Mouse (Mus musculus): ENCODE results near the gene Lbx1. TPM values are rescaled to one million over a fixed set of nuclear protein-coding genes. Genes with fewer than 3 reads are reported as not detected.

Lbx1 gene
- polyA plus RNA-seq, 1 experiment: not detected

GRCm38 (mm10) chr19:45207662-45208437 lies 27.8 kb downstream of the Lbx1 start:
- Histone ChIP-seq H3K36me3 (ENCODE audit: control insufficient read depth, insufficient read depth, low read length) (no peaks in the 10 kb centered on the region), H3K27ac (ENCODE audit: insufficient read depth, low read length) (no peak overlapping the region), H3K4me1 (ENCODE audit: control insufficient read depth, insufficient read depth, insufficient read length) (no peaks in the 10 kb centered on the region), H3K27me3 (ENCODE audit: control insufficient read depth, insufficient read depth, low read length) (0 out of 2 replicates have a peak, but pooled peaks cover 2% of the 10 kb centered on the region), H3K4me3 (ENCODE audit: extremely low read depth, insufficient read depth, insufficient read length) (no peak overlapping the region)
- no peak for DNase-seq (ENCODE audit: low read depth in 1 of 2, low spot score in 2 of 2)
- TF ChIP-seq POLR2A (IDR thresholded peaks at IDR 0.05; ENCODE audit: low read depth, low read length) (no peak), CTCF (IDR thresholded peaks at IDR 0.05; ENCODE audit: extremely low read depth, insufficient read depth, insufficient read length, insufficient replicate concordance) (no peak)
- WGBS: 5% methylated on average over 19 of the region's 19 CpGs

- H3K4me3 ChIP-seq (ENCODE audit: extremely low read depth, insufficient read depth, insufficient read length): no peak overlapping the region
- no peaks in the 10 kb centered on the region for H3K36me3 ChIP-seq (ENCODE audit: control insufficient read depth, insufficient read depth, low read length)
- 0 out of 2 replicates have a peak, but pooled peaks cover 2% of the 10 kb centered on the region for H3K27me3 ChIP-seq (ENCODE audit: control insufficient read depth, insufficient read depth, low read length)
- DNase-seq (ENCODE audit: low read depth in 1 of 2, low spot score in 2 of 2): no peak
- WGBS: 59% methylated on average over 15 of the region's 15 CpGs
- no peak overlapping the region for H3K27ac ChIP-seq (ENCODE audit: insufficient read depth, low read length)
- TF ChIP-seq POLR2A (IDR thresholded peaks at IDR 0.05; ENCODE audit: low read depth, low read length) (no peak), CTCF (IDR thresholded peaks at IDR 0.05; ENCODE audit: extremely low read depth, insufficient read depth, insufficient read length, insufficient replicate concordance) (no peak)
- no peaks in the 10 kb centered on the region for H3K4me1 ChIP-seq (ENCODE audit: control insufficient read depth, insufficient read depth, insufficient read length)
Observed at GRCm38 (mm10) chr19:45207153-45207552, 28.5 kb downstream of the Lbx1 start.

DNA sequence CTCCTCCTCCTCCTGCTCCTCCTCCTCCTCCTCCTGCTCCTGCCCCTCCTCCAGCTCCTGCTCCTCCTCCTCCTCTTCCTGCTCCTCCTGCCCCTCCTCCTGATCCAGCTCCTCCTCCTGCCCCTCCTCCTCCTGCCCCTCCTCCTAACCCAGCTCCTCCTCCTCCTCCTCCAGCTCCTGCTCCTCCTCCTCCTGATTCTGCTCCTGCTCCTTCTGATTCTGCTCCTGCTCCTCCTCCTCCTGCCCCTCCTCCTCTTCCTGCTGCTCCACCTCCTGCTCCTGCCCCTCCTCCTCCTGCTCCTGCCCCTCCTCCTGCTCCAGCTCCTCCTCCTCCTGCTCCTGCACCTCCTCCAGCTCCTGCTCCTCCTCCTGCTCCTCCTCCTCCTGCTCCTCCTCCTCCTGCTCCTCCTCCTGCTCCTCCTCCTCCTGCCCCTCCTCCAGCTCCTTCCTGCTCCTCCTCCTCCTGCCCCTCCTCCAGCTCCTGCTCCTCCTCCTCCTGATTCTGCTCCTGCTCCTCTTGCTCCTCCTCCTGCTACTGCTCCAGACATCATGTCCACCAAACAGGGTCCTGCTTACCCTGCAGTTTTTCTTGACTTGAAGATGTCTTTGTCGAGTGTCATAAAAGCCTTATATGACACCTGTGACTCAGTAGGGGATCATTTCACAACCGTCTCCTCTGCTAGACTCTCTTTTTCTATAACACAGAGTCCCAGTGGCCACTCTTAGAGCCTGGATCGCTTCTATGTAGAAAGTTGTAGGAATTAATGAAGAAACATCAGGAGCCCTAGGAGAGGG lies 30.1 kb downstream of the Lbx1 start:
- Histone ChIP-seq H3K4me1 (ENCODE audit: control insufficient read depth, insufficient read depth, insufficient read length) (no peaks in the 10 kb centered on the region), H3K4me3 (ENCODE audit: extremely low read depth, insufficient read depth, insufficient read length) (no peak overlapping the region), H3K27me3 (ENCODE audit: control insufficient read depth, insufficient read depth, low read length) (0 out of 2 replicates have a peak, but pooled peaks cover 2% of the 10 kb centered on the region), H3K27ac (ENCODE audit: insufficient read depth, low read length) (no peak overlapping the region), H3K36me3 (ENCODE audit: control insufficient read depth, insufficient read depth, low read length) (no peaks in the 10 kb centered on the region)
- TF ChIP-seq POLR2A (IDR thresholded peaks at IDR 0.05; ENCODE audit: low read depth, low read length) (no peak), CTCF (IDR thresholded peaks at IDR 0.05; ENCODE audit: extremely low read depth, insufficient read depth, insufficient read length, insufficient replicate concordance) (no peak)
- 79% methylated on average over 3 of the region's 3 CpGs for WGBS
- no peak for DNase-seq (ENCODE audit: low read depth in 1 of 2, low spot score in 2 of 2)

GRCm38 (mm10) chr19:45196967-45197366 lies 38.6 kb downstream of the Lbx1 start:
- Histone ChIP-seq H3K4me3 (ENCODE audit: extremely low read depth, insufficient read depth, insufficient read length) (no peak overlapping the region), H3K27me3 (ENCODE audit: control insufficient read depth, insufficient read depth, low read length) (no peaks in the 10 kb centered on the region), H3K27ac (ENCODE audit: insufficient read depth, low read length) (no peak overlapping the region), H3K4me1 (ENCODE audit: control insufficient read depth, insufficient read depth, insufficient read length) (no peaks in the 10 kb centered on the region), H3K36me3 (ENCODE audit: control insufficient read depth, insufficient read depth, low read length) (no peaks in the 10 kb centered on the region)
- no peak for DNase-seq (ENCODE audit: low read depth in 1 of 2, low spot score in 2 of 2)
- no peak for TF ChIP-seq POLR2A (IDR thresholded peaks at IDR 0.05; ENCODE audit: low read depth, low read length)
- TF ChIP-seq CTCF (IDR thresholded peaks at IDR 0.05; ENCODE audit: extremely low read depth, insufficient read depth, insufficient read length, insufficient replicate concordance): no peak
- 87% methylated on average over 8 of the region's 8 CpGs for WGBS

GRCm38 (mm10) chr19:45194651-45195050 lies 41.0 kb downstream of the Lbx1 start:
- no peak overlapping the region for H3K27ac ChIP-seq (ENCODE audit: insufficient read depth, low read length)
- H3K36me3 ChIP-seq (ENCODE audit: control insufficient read depth, insufficient read depth, low read length): no peaks in the 10 kb centered on the region
- H3K27me3 ChIP-seq (ENCODE audit: control insufficient read depth, insufficient read depth, low read length): no peaks in the 10 kb centered on the region
- TF ChIP-seq CTCF (IDR thresholded peaks at IDR 0.05; ENCODE audit: extremely low read depth, insufficient read depth, insufficient read length, insufficient replicate concordance) (no peak), POLR2A (IDR thresholded peaks at IDR 0.05; ENCODE audit: low read depth, low read length) (no peak)
- no peak overlapping the region for H3K4me3 ChIP-seq (ENCODE audit: extremely low read depth, insufficient read depth, insufficient read length)
- H3K4me1 ChIP-seq (ENCODE audit: control insufficient read depth, insufficient read depth, insufficient read length): no peaks in the 10 kb centered on the region
- WGBS: 40% methylated on average over 4 of the region's 4 CpGs
- no peak for DNase-seq (ENCODE audit: low read depth in 1 of 2, low spot score in 2 of 2)

Other genes with a start within 250 kb of the Lbx1 start
- gene Sema4g, start 246.7 kb downstream of the Lbx1 start, polyA plus RNA-seq (2012; rRNA removed): 1.3 and 1.6 TPM in 2 replicates
- 6.1 and 6.4 TPM in 2 replicates for gene Twnk, start 230.1 kb downstream of the Lbx1 start, polyA plus RNA-seq (2012; rRNA removed)
- 53.1 and 85.2 TPM in 2 replicates for gene Mrpl43, start 229.4 kb downstream of the Lbx1 start, polyA plus RNA-seq (2012; rRNA removed)
- gene Lzts2, start 221.4 kb downstream of the Lbx1 start, polyA plus RNA-seq (2012; rRNA removed): 23.3 and 25.9 TPM in 2 replicates
- 0.04 and 0.09 TPM in 2 replicates for gene Pdzd7, start 190.1 kb downstream of the Lbx1 start, polyA plus RNA-seq (2012; rRNA removed)
- 23.9 and 25.9 TPM in 2 replicates for gene Sfxn3, start 188.3 kb downstream of the Lbx1 start, polyA plus RNA-seq (2012; rRNA removed)
- gene Kazald1, start 160.6 kb downstream of the Lbx1 start, polyA plus RNA-seq (2012; rRNA removed): 63.8 and 81.4 TPM in 2 replicates
- 37.3 and 51.1 TPM in 2 replicates for gene Tlx1, start 85.1 kb downstream of the Lbx1 start, polyA plus RNA-seq (2012; rRNA removed)
- 8.9 and 11.2 TPM in 2 replicates for gene Btrc, start 127.9 kb upstream of the Lbx1 start, polyA plus RNA-seq (2012; rRNA removed)